Mouse (Mus musculus): ENCODE data around the gene Foxn1. TPM values are rescaled to one million over a fixed set of nuclear protein-coding genes. Genes with fewer than 3 reads are reported as not detected.

Gene Foxn1
- polyA plus RNA-seq, 2 experiments from 2014 or later = 0.09 TPM; not detected in 1

- ATAC-seq = no peak
Observed at GRCm38 (mm10) chr11:78355471-78356238, 30.7 kb downstream of the Foxn1 start.

GRCm38 (mm10) chr11:78354905-78355304 lies 31.5 kb downstream of the Foxn1 start:
- no peak for ATAC-seq

DNA sequence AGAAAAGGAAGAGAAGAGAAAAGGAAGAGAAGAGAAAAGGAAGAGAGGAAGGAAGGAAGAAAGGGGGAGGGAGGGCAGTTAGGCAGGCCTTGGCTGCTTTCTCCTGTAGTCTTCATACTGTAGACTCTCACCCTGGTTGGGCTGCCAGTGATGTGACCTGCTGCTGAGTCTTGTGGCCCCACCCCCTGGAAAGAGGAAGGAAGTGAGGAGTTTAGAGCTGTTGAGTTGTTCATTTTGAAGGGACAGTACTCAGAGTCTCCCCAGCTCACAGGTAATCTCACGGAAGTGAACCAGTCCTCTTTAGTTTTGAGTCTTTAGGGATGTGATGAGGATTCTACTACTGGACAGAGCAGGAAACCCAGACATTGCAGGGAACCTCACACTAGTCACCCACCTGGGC lies 33.3 kb downstream of the Foxn1 start:
- no peak for ATAC-seq

DNA sequence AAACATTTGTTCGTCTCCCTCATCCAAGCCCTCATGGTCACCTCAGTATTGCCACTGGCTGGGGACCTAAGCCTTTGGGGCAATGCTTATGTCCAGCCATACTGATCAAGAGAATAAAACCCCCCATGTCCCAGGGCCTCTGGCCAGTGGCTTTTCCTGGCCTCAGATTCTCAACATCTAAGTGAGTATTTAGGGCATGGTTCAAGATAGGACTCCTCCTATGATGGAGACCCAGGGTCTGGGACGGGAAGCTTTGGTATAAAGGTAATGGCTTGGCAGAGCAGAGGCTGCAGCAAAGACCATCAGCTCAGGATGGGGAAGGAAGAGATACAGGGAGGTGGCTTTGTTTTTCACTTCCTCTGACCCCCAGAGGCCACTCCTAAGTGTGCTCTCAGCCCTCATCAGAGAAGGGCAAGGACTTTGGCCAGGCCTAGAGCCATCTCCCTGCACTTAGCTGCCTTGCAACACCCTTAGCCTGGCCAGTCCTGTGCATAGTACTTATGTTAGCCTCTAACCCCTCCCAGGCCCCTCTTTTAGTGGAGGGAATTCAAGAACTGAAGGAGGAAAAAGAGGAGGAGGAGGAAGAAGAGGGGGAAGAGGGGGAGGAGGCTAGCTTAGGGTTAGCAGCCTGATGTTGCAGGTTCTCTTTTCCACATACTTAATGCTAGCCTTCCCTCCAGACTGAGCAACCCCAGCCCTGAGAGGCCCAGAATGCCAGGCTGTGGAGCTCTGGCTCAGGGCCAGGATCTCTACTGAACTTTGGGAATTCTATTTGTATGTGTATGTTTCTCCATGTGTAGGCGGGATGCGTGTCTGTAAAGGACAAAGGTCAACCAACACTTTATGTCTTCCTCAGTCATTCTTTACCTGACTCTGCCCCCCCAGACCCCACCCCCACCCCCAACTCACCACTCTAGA lies 36.7 kb downstream of the Foxn1 start:
- ATAC-seq = no peak

GRCm38 (mm10) chr11:78348474-78348873 lies 37.9 kb downstream of the Foxn1 start:
- no peak for ATAC-seq

GRCm38 (mm10) chr11:78347908-78348307 lies 38.5 kb downstream of the Foxn1 start:
- ATAC-seq = no peak

DNA sequence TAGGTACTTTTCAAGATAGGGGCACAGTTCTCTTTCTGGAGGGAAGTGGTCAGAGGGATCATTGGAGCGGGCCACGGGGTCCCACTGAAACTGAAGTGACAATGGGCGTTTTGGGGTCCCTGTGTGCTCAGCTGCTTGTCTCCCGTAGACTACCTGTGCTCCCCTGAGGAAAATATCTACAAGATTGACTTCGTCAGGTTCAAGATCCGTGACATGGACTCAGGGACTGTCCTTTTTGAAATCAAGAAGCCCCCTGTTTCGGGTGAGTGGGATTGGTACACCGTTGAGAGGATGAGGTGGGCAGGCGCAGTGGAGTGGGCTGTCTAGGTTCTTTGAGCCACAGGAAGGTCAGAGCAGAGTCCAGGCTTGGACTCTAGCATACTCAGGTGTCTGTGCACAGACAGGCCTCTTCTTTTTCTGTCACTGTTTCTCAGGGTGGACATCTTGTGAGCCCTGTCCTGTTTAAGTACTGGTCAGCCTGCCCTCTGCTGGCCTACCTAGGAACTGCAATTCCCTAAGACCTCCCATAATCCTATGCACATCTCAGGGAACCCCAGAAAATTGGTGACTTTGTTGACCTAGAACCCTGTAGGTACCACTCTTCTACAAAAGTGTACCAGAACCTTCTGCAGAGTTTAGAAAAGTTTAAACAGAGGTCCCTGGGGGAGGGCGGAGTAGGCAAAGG lies 39.1 kb downstream of the Foxn1 start:
- ATAC-seq = no peak

GRCm38 (mm10) chr11:78346326-78347069 lies 39.9 kb downstream of the Foxn1 start:
- ATAC-seq = no peak

GRCm38 (mm10) chr11:78345801-78346200 lies 40.6 kb downstream of the Foxn1 start:
- ATAC-seq = peak; percentile 88

DNA sequence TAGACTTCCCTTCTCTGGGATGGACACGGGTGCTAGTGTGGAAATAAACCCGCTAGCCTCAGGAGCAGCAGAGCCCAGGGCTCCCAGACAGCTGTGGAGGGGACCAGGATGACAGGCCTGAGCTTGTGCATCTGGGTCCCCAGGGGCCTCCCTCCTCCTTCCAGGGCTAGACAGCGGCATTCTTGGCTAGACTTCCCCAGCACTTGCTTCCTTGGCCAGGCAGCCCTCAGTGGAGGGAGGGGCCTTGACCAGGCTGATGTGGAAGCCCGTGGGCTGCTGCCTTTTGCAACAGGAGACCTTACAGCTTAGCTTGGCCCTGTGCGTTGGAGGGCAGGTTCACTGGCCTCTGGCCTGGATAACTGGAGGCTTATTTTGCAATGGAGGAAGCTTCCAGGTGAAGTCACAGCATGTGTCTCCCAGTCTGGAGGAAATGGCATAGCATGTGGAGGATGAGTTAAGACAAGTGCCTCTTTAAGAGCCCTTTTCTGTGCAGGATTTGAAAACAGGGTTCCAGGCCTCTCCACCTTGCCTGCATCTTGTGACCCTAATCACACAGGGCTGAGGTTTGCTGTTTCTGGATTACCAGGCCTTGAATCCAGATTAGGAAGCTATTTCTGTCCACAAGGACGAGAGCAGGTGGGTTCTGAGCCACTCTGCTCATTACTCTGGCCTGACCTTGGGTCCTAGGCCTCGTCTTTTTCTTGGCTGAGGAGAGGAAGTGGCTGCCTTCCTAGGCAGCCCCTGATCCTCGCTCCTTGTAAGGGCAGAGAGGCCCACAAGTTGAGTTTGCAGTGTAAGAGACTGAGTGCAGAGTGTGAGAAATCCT lies 41.3 kb downstream of the Foxn1 start:
- ATAC-seq = peak; percentile 31

- no peak for ATAC-seq
Observed at GRCm38 (mm10) chr11:78344328-78344889, 41.9 kb downstream of the Foxn1 start.

DNA sequence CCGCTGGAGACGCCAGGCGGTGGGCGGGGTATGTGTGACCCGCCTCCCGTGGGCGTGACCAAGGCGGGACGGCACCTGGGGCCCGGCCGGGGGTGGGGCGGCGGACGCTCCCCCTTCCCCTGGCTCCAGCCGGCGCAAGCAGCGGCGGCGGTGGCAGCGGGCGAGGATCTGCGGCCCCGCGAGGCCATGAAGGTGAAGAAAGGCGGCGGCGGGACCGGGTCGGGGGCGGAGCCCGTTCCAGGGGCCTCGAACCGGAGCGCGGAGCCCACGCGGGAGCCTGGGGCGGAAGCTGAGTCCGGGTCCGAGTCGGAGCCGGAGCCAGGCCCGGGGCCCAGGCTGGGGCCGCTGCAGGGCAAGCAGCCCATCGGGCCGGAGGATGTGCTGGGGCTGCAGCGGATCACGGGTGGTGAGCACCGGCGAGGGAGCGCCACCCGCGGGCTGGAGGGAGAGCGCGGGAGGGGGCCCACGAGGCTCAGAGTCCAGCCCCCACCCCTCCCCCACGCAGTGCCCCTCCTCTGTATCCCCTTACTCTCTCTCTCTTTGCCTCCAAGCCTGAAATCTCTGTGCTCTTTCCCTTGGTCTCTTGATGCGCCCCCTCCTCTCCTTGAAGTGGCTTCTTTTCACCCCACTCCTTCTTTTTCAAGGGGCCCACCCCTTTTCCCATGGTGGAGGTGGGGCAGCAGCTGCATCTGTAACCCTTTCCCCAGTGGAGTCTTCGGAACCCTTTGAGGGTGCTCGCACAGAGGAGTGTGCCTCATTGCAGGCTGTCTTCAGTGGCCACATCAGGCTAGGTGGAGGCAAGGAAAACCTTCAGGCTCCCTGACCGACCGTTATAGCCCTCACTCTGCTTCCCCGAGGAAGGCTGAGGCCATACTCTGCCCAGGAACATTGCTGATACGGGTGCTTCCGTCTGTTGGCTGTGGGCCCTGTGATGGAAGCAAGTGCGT lies 42.7 kb downstream of the Foxn1 start, which contains the start of gene Unc119:
Gene Unc119 (plus strand): TSS at position 102 of the 947 bp plus-strand sequence.
- peak; percentile 53 for ATAC-seq

DNA sequence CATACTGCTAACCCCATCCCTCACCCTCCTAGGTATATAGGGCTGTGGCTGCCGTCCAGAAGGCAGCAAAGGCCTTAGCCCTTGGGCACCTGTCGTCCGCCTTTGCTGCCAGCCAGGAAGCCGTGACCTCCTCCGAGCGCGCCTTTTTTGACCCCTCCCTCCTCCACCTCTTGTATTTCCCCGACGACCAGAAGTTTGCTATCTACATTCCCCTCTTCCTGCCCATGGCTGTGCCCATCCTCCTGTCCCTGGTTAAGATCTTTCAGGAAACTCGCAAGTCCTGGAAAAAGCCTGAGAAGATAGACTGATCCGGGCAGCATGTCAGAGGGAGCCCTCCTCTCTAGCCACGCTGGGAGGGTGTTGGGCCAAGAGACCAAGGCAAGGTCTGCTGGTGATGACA lies 44.7 kb downstream of the Foxn1 start:
- ATAC-seq = no peak

GRCm38 (mm10) chr11:78337040-78337439 lies 49.3 kb downstream of the Foxn1 start:
- no peak for ATAC-seq

DNA sequence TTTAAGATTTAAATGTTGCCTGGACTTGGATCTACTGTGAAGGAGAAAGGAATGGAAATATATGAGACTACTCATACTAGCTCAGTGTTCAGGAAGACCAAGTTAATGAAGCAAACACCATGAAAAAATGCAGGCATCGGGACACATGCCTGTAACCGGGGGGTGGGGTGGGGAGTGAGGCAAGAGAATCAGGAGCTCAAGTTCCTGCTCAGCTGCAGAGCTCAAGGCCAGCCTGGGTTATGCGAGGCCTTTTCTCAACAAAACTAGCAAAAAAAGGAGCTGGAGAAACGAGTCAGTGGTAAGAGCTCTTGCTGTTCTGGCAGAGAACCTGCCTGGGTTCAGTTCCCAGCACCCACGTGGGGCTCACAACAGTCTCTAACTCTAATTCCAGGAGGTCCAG lies 52.4 kb downstream of the Foxn1 start:
- ATAC-seq = no peak

DNA sequence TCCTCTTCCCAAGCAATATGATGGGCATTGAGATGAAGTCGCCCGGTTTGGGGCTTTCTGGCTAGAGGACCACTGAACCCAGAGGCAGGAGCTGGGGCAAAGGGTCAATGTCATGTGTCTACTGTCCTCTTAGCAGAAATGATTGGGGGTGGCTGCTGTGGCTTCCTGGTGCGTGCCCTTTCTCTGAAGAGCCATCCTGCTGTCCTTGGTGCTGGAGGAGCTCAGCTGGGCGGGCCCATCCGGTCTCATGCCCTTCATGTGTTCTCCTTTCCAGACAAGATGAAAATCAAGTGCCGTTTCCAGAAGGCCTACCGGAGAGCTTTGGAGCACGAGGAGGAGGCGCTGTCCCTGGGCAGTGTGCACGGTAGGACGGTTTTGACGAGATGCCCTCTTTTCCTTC lies 53.7 kb downstream of the Foxn1 start:
- ATAC-seq = no peak

- peak; percentile 58 for ATAC-seq
Observed at GRCm38 (mm10) chr11:78328512-78329056, 57.8 kb downstream of the Foxn1 start.

DNA sequence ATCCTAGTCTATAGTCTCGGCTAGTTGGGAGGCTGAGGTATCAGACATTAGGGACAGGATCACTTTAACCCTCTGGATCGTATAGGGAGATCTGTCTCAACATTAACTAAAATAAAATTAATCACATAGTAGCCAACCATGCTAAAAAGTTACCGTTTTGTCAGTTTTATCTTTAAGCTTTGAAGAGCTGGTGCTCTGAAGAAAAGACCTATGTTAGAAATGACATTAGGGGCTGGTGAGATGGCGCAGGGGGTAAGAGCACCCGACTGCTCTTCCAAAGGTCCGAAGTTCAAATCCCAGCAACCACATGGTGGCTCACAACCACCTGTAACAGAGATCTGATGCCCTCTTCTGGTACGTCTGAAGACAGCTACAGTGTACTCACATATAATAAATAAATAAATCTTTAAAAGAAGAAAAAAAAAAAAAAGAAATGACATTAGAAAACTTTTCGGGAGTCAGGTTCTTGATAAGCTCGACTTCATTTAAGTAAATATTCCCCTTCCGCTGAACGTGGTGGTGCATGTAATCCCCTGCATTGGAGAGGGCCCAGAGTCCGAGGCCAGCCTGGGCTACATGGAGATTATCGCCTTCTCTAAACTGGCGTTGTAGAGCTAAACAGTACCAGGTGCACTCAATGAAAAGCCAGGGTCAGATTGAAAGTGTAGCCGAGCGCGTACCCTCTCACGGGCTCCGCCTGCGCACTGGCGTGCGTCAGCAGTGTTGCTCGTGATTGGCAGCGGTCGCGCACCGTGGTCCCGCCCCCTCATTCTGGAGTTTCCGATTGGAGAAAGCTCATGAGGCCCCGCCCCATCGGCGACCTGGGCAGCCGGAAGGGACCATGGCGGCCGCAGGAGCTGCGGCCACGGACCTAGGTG lies 58.5 kb downstream of the Foxn1 start, which contains the start of gene Pigs:
Gene Pigs (plus strand): TSS at position 782 of the 878 bp plus-strand sequence.
- peak; percentile 99 for ATAC-seq

Measured in CD4-positive, CD25-positive, alpha-beta regulatory T cell, adult 4 months (primary cell).